Mouse (Mus musculus): ENCODE measurements at regions not wholly inside any gene's neighbourhood (a gene's known extent, or its start where the extent isn't known, plus 50 kb on each side); places are given as distances from the start of the nearest gene placed in this dataset.
A peak's percentile ranks its signal among the peaks of the same experiment; 100 is the strongest.

- 66% methylated on average over 9 of the region's 9 CpGs for WGBS (ENCODE audit: insufficient replicate concordance)
- no peaks in the 10 kb centered on the region for H3K27me3 ChIP-seq
- H3K4me3 ChIP-seq (replicated peaks), result no peak overlapping the region
- no peak for DNase-seq
- no peak overlapping the region for H3K4me2 ChIP-seq
- H3K27ac ChIP-seq, result no peak overlapping the region
- no peak overlapping the region for H3K9ac ChIP-seq
- H3K9me3 ChIP-seq (replicated peaks), result no peaks in the 10 kb centered on the region
- no peak for ATAC-seq (ENCODE audit: low read depth)
- peaks cover 14% of the 10 kb centered on the region for H3K4me1 ChIP-seq (replicated peaks)
- H3K36me3 ChIP-seq, result no peaks in the 10 kb centered on the region
Measured at GRCm38 (mm10) chr5:64401737-64402136, 245.6 kb downstream of the Tbc1d1 start.

DNA sequence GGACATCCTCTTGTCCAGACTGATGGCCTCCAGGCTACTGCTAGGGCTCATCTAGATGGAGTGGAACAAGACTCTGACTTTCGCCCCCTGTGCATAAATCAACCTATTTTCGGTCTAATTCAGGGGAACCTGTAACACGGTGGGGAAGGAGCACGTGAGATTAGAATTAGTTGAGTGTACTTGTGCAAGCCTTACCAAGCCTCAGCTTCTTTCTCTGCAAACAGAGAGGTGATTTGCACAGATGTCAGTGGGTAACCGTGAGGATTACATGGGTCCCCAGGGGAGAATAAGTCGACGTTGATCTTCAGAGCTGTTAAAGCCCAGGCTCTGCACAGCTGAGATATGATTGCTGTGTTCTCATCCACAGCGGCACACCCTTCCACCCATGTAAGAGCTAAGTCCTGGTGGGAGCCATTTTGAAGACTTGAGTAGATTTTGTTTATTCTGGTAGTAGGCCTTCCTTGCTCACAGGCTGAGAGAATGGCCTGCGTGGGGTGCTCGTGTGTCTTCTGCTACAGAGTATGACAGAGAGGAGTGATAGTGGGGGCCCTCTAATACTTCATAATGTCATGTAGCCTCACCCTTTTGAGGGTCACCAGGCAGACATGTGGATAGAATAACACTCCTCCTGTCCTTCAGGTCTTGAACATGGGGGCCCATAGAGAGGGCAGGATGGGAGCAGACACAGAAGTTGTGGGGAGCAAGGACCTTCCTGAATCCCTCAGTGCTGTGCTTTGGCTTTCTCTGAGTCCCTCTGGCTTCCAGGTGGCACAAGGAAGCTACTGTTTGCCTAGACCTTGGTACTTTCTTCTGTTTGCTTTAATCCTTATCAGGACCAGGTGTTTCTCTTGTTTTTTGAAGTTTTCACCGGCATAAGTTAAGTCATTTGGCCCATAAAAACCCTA, 247.2 kb downstream of the Tbc1d1 start:
- DNase-seq (no peak), ATAC-seq (ENCODE audit: low read depth) (peak; percentile 41; the same call in 1 of the 2 replicates)
- H3K9ac ChIP-seq, result no peak overlapping the region
- H3K4me3 ChIP-seq (replicated peaks), result no peak overlapping the region
- no peaks in the 10 kb centered on the region for H3K27me3 ChIP-seq
- H3K27ac ChIP-seq, result no peak overlapping the region; the same call in 1 of the 2 replicates
- H3K4me2 ChIP-seq, result no peak overlapping the region
- H3K36me3 ChIP-seq, result no peaks in the 10 kb centered on the region
- H3K9me3 ChIP-seq (replicated peaks), result no peaks in the 10 kb centered on the region
- WGBS (ENCODE audit: insufficient replicate concordance), result 67% methylated on average over 11 of the region's 11 CpGs
- peaks cover 14% of the 10 kb centered on the region for H3K4me1 ChIP-seq (replicated peaks)

GRCm38 (mm10) chr5:64403982-64404345, 247.9 kb downstream of the Tbc1d1 start:
- H3K9ac ChIP-seq, result no peak overlapping the region
- ATAC-seq (ENCODE audit: low read depth) (no peak), DNase-seq (no peak)
- H3K36me3 ChIP-seq, result no peaks in the 10 kb centered on the region
- H3K4me2 ChIP-seq, result no peak overlapping the region
- 75% methylated on average over 7 of the region's 7 CpGs for WGBS (ENCODE audit: insufficient replicate concordance)
- H3K27me3 ChIP-seq, result no peaks in the 10 kb centered on the region
- H3K9me3 ChIP-seq (replicated peaks), result no peaks in the 10 kb centered on the region
- peaks cover 14% of the 10 kb centered on the region for H3K4me1 ChIP-seq (replicated peaks)
- H3K4me3 ChIP-seq (replicated peaks), result no peak overlapping the region
- no peak overlapping the region for H3K27ac ChIP-seq

DNA sequence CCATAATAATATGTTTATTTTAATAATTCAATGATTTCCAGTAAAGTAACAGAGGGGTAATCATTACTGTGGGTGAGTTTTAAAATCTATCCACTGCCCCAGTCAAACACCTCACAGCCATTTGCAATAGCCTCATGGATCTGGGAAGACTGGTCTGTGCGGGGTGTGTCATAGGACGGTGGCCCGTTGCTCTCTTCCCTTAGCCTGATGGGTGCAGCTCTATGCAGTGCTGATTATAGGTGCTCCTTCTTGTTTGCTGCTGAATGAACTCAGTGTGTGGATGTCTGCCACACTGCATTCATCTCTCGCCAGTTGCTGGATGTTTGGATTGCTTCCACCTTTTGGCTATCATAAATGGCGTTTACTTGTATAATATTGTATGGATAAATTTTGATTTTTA, 248.4 kb downstream of the Tbc1d1 start:
- no peak for DNase-seq
- WGBS (ENCODE audit: insufficient replicate concordance), result 79% methylated on average over 5 of the region's 5 CpGs
- Histone ChIP-seq H3K9ac (no peak overlapping the region), H3K27me3 (no peaks in the 10 kb centered on the region), H3K4me3 (replicated peaks) (no peak overlapping the region), H3K27ac (no peak overlapping the region), H3K4me1 (replicated peaks) (peaks cover 11% of the 10 kb centered on the region), H3K4me2 (no peak overlapping the region), H3K36me3 (no peaks in the 10 kb centered on the region), H3K9me3 (replicated peaks) (no peaks in the 10 kb centered on the region)
- ATAC-seq (ENCODE audit: low read depth), result no peak

GRCm38 (mm10) chr5:64408938-64409337, 252.8 kb downstream of the Tbc1d1 start:
- no peaks in the 10 kb centered on the region for H3K36me3 ChIP-seq

DNA sequence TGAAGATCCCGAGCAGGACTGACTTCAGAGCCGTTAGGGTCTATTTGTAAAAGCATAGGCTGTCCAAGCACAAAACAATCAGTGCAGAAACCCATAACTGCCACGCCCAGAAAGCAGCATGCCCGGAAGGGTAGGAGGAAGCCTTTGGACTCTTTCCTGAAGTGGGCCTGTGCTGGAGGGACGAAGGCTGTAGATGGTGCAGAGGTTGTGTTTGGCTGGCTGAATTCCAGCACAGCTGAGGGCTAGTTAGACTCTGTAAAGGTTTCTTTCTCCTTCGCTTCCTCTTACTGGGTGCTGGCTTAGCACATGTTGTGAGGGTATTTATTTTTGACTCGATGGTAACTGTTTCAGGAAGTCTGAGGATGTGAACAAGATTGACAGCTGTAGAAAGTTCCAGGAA, 254.5 kb downstream of the Tbc1d1 start:
- Histone ChIP-seq H3K9ac (no peak overlapping the region), H3K4me2 (no peak overlapping the region), H3K27ac (no peak overlapping the region; the same call in 1 of the 2 replicates), H3K27me3 (no peaks in the 10 kb centered on the region), H3K36me3 (no peaks in the 10 kb centered on the region), H3K4me1 (replicated peaks) (peaks cover 13% of the 10 kb centered on the region), H3K4me3 (replicated peaks) (no peak overlapping the region), H3K9me3 (replicated peaks) (no peaks in the 10 kb centered on the region)
- no peak for DNase-seq
- 39% methylated on average over 7 of the region's 7 CpGs for WGBS (ENCODE audit: insufficient replicate concordance)
- no peak for ATAC-seq (ENCODE audit: low read depth)

More at GRCm38 (mm10) chr5:64408938-64409337, 252.8 kb downstream of the Tbc1d1 start:
- H3K27ac ChIP-seq, result no peak overlapping the region
- no peak overlapping the region for H3K4me3 ChIP-seq (replicated peaks)
- H3K4me1 ChIP-seq (replicated peaks), result 0 out of 2 replicates have a peak, but pooled peaks cover 5% of the 10 kb centered on the region
- no peak overlapping the region for H3K4me2 ChIP-seq
- no peaks in the 10 kb centered on the region for H3K9me3 ChIP-seq (replicated peaks)
- no peak for DNase-seq
- no peak for ATAC-seq (ENCODE audit: low read depth)
- no peak overlapping the region for H3K9ac ChIP-seq
- 67% methylated on average over 3 of the region's 3 CpGs for WGBS (ENCODE audit: insufficient replicate concordance)
- no peaks in the 10 kb centered on the region for H3K27me3 ChIP-seq

DNA sequence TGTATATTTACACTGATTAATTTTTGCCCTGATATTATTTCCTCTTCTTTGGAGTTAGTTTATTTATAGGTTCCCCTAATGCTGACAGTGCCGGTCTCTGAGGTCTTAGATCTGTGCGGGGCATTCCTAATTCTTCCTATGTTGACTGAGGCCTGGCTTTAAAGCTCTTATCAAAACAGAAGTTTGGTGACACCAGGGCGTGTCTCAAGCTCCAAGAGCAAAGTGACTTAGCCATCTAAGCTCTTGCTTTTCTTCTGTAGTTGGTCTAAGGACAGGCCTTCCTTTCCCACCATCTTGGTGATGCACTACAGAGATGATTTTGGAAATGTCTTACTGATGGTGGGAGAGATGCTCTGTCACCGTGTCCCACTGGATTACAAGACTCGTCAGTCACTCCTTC, 258.4 kb downstream of the Tbc1d1 start:
- no peak overlapping the region for H3K9ac ChIP-seq
- no peaks in the 10 kb centered on the region for H3K27me3 ChIP-seq
- H3K4me3 ChIP-seq (replicated peaks), result no peak overlapping the region
- peaks cover 15% of the 10 kb centered on the region for H3K4me1 ChIP-seq (replicated peaks)
- no peak overlapping the region for H3K27ac ChIP-seq
- WGBS (ENCODE audit: insufficient replicate concordance), result 63% methylated on average over 5 of the region's 5 CpGs
- DNase-seq (no peak), ATAC-seq (ENCODE audit: low read depth) (no peak)
- H3K9me3 ChIP-seq (replicated peaks), result no peaks in the 10 kb centered on the region
- H3K36me3 ChIP-seq, result no peaks in the 10 kb centered on the region
- H3K4me2 ChIP-seq, result no peak overlapping the region

DNA sequence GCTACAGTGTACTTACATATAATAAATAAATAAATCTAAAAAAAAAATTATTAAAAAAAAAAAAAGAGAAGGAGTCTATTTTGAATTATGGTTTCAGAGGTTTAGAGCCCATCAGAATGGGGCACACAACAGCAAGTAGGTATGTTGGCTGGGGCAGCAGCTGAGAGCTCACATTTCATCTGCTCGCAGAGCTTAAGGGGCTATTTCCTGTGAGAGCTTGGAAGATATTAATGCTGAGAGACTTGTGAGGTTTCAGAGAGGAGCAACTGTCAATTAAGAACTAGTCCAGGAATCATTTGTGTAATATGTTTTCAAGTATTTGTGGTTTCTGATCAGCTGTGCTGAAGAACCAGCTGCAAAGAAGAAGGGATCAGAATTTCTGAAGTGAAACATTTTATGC, 263.3 kb downstream of the Tbc1d1 start:
- Histone ChIP-seq H3K4me1 (replicated peaks) (peaks cover 19% of the 10 kb centered on the region), H3K9me3 (replicated peaks) (no peaks in the 10 kb centered on the region), H3K36me3 (no peaks in the 10 kb centered on the region), H3K4me3 (replicated peaks) (no peak overlapping the region), H3K27ac (no peak overlapping the region), H3K9ac (no peak overlapping the region), H3K27me3 (no peaks in the 10 kb centered on the region), H3K4me2 (no peak overlapping the region)
- DNase-seq, result no peak
- WGBS (ENCODE audit: insufficient replicate concordance), result 65% methylated on average over 1 of the region's 1 CpGs
- no peak for ATAC-seq (ENCODE audit: low read depth)

DNA sequence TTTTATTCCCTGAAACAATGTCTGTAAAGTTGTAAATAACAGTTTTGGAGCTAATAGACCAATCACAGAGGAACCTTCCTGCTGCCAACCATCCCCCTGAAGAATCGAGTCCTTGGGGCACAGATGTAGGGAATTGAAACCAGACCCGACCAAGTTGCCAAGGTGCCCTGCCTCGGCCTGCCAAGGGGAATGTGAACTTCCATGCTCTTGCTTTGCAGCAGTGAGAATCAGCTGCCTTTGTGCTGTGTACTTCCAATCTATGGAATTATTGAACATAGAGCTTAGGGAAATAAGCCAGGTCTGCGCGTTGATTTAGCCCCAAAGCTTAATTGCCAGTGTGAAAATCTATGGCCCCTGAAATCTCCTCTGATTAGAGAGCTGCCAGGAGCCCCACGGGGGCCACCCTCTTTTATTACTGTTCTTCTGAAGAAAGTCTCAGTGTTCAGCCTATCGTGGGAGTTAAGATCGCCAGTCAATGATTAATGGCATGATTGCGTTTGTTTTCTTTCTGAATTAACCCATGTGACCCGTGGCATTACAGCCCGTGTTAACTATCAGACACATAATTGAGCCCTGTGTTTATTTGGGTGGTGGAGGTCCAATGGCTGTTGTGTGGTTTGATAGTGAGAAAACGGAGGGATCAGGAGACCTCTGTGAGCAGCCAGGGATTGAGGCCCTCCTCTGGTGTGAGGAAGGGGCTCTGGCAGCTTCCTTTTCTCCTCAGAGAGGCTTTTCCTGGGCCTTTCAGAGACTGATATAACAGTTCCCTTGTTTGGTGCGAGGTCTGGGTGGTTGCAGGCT, 266.9 kb downstream of the Tbc1d1 start:
- WGBS (ENCODE audit: insufficient replicate concordance), result 58% methylated on average over 13 of the region's 13 CpGs
- Histone ChIP-seq H3K27me3 (no peaks in the 10 kb centered on the region), H3K36me3 (no peaks in the 10 kb centered on the region), H3K4me2 (no peak overlapping the region), H3K9ac (no peak overlapping the region), H3K4me3 (replicated peaks) (no peak overlapping the region), H3K27ac (no peak overlapping the region), H3K9me3 (replicated peaks) (no peaks in the 10 kb centered on the region), H3K4me1 (replicated peaks) (peaks cover 12% of the 10 kb centered on the region; the same call in 1 of the 2 replicates)
- no peak for DNase-seq
- ATAC-seq (ENCODE audit: low read depth), result no peak

- Histone ChIP-seq H3K9me3 (replicated peaks) (no peaks in the 10 kb centered on the region), H3K9ac (no peak overlapping the region), H3K4me3 (replicated peaks) (no peak overlapping the region), H3K4me2 (no peak overlapping the region), H3K27me3 (no peaks in the 10 kb centered on the region), H3K27ac (no peak overlapping the region), H3K36me3 (no peaks in the 10 kb centered on the region), H3K4me1 (replicated peaks) (peaks cover 31% of the 10 kb centered on the region)
- 82% methylated on average over 8 of the region's 8 CpGs for WGBS (ENCODE audit: insufficient replicate concordance)
- no peak for ATAC-seq (ENCODE audit: low read depth)
- DNase-seq, result no peak
Measured at GRCm38 (mm10) chr5:64428822-64429221, 272.7 kb downstream of the Tbc1d1 start.

GRCm38 (mm10) chr5:64430501-64430900, 274.4 kb downstream of the Tbc1d1 start:
- H3K27ac ChIP-seq, result no peak overlapping the region
- no peaks in the 10 kb centered on the region for H3K27me3 ChIP-seq
- H3K4me3 ChIP-seq (replicated peaks), result no peak overlapping the region
- H3K4me2 ChIP-seq, result no peak overlapping the region
- ATAC-seq (ENCODE audit: low read depth) (no peak), DNase-seq (no peak)
- peaks cover 47% of the 10 kb centered on the region for H3K4me1 ChIP-seq (replicated peaks)
- H3K9ac ChIP-seq, result no peak overlapping the region
- no peaks in the 10 kb centered on the region for H3K9me3 ChIP-seq (replicated peaks)
- H3K36me3 ChIP-seq, result no peaks in the 10 kb centered on the region
- WGBS (ENCODE audit: insufficient replicate concordance), result 73% methylated on average over 3 of the region's 3 CpGs

Data from liver, embryonic 13.5 days (tissue).